Mouse (Mus musculus): ENCODE measurements around the gene Glipr1l2.

GRCm38 (mm10) chr10:112080044-112080443 is 3.1 kb upstream of the Glipr1l2 start:
- no peak for TF ChIP-seq GATA1 (IDR thresholded peaks at IDR 0.05; ENCODE audit: low read length)
- no peak for TF ChIP-seq TAL1 (IDR thresholded peaks at IDR 0.05; ENCODE audit: low read length)

All from erythroblast, embryonic 14.5 days (primary cell).